Mouse (Mus musculus): ENCODE data around the gene Cd80. TPM values are rescaled to one million over a fixed set of nuclear protein-coding genes. Genes with fewer than 3 reads are reported as not detected.

Cd80 gene
- polyA plus RNA-seq (2015; fragmentation: Illumina TruSeq; extraction: RNeasy Lipid Tissue Mini Kit (QIAGEN cat#74804); ENCODE audit: insufficient read depth, low replicate concordance), result 22.9 TPM

GRCm38 (mm10) chr16:38455511-38456418 lies at the start of gene Cd80:
TSS of gene Cd80 (plus strand) at chr16:38455561.

GRCm38 (mm10) chr16:38432498-38433425 lies 22.6 kb upstream of the Cd80 start, which contains the start of gene Pla1a:
TSS of gene Pla1a (minus strand) at chr16:38433145.

GRCm38 (mm10) chr16:38452442-38453202 lies 2.7 kb upstream of the Cd80 start, which contains the start of gene Adprh:
TSS of gene Adprh (minus strand) at chr16:38452703.

GRCm38 (mm10) chr16:38522129-38523084 lies 67.0 kb downstream of the Cd80 start, which contains the start of gene Timmdc1:
TSS of gene Timmdc1 (minus strand) at chr16:38522663.

Other genes with a start within 250 kb of the Cd80 start
- not detected for gene Nr1i2, start 160.7 kb upstream of the Cd80 start, polyA plus RNA-seq (2015; fragmentation: Illumina TruSeq; extraction: RNeasy Lipid Tissue Mini Kit (QIAGEN cat#74804); ENCODE audit: insufficient read depth, low replicate concordance)
- gene Maats1, start 113.4 kb upstream of the Cd80 start, polyA plus RNA-seq (2015; fragmentation: Illumina TruSeq; extraction: RNeasy Lipid Tissue Mini Kit (QIAGEN cat#74804); ENCODE audit: insufficient read depth, low replicate concordance), result not detected
- gene Cox17, start 108.6 kb upstream of the Cd80 start, polyA plus RNA-seq (2015; fragmentation: Illumina TruSeq; extraction: RNeasy Lipid Tissue Mini Kit (QIAGEN cat#74804); ENCODE audit: insufficient read depth, low replicate concordance), result 89.6 TPM
- gene Gm21987, start 108.5 kb upstream of the Cd80 start, polyA plus RNA-seq (2015; fragmentation: Illumina TruSeq; extraction: RNeasy Lipid Tissue Mini Kit (QIAGEN cat#74804); ENCODE audit: insufficient read depth, low replicate concordance), result not detected
- gene Popdc2, start 93.4 kb upstream of the Cd80 start, polyA plus RNA-seq (2015; fragmentation: Illumina TruSeq; extraction: RNeasy Lipid Tissue Mini Kit (QIAGEN cat#74804); ENCODE audit: insufficient read depth, low replicate concordance), result 0.65 TPM
- gene Pla1a, start 22.4 kb upstream of the Cd80 start, polyA plus RNA-seq (2015; fragmentation: Illumina TruSeq; extraction: RNeasy Lipid Tissue Mini Kit (QIAGEN cat#74804); ENCODE audit: insufficient read depth, low replicate concordance), result 1.1 TPM
- gene Adprh, start 2.9 kb upstream of the Cd80 start, polyA plus RNA-seq (2015; fragmentation: Illumina TruSeq; extraction: RNeasy Lipid Tissue Mini Kit (QIAGEN cat#74804); ENCODE audit: insufficient read depth, low replicate concordance), result 20.9 TPM
- 16.8 TPM for gene Timmdc1, start 67.1 kb downstream of the Cd80 start, polyA plus RNA-seq (2015; fragmentation: Illumina TruSeq; extraction: RNeasy Lipid Tissue Mini Kit (QIAGEN cat#74804); ENCODE audit: insufficient read depth, low replicate concordance)
- 63.1 TPM for gene Poglut1, start 94.7 kb downstream of the Cd80 start, polyA plus RNA-seq (2015; fragmentation: Illumina TruSeq; extraction: RNeasy Lipid Tissue Mini Kit (QIAGEN cat#74804); ENCODE audit: insufficient read depth, low replicate concordance)
- gene Tmem39a, start 103.1 kb downstream of the Cd80 start, polyA plus RNA-seq (2015; fragmentation: Illumina TruSeq; extraction: RNeasy Lipid Tissue Mini Kit (QIAGEN cat#74804); ENCODE audit: insufficient read depth, low replicate concordance), result 51.7 TPM

Measured in spleen, adult 10 weeks (tissue).